Mouse (Mus musculus) brain, embryonic 14.5 days (tissue): ENCODE results near the gene Gm47969. TPM values are rescaled to one million over a fixed set of nuclear protein-coding genes. Genes with fewer than 3 reads are reported as not detected.

Experiments
- DNase-seq: peaks from one replicate; pipeline ENCODE4 v3.0.0-alpha.2; 2011; ENCODE audit warnings: low read depth
- CTCF ChIP-seq: fragments of 200-500 bp; IDR thresholded peaks from 2 replicates; pipeline ENCODE4 v1.5.1; 2012; ENCODE audit warnings: inconsistent platforms, mild to moderate bottlenecking, moderate library complexity, borderline replicate concordance; ENCODE audit not compliant: insufficient read depth, insufficient read length; ENCODE audit errors: extremely low read depth
- POLR2A ChIP-seq: fragments of 200-500 bp; IDR thresholded peaks from 2 replicates; pipeline ENCODE4 v1.6.1; 2012; ENCODE audit warnings: mild to moderate bottlenecking, inconsistent platforms, borderline replicate concordance; ENCODE audit not compliant: poor library complexity, insufficient read depth, insufficient read length, severe bottlenecking; ENCODE audit errors: extremely low read depth
- polyA plus RNA-seq: library from polyadenylated mRNA; depleted of rRNA; stranded (reverse); fragments of >200 nt; gene quantifications from 2 replicates; pipeline ENCODE4 v1.2.3, GENCODE M21; 2012; rRNA removed

The Gm47969 gene
- polyA plus RNA-seq, 1 experiment = not detected

- no peak for DNase-seq
- no peak for TF ChIP-seq POLR2A
- no peak for TF ChIP-seq CTCF
Measured at GRCm38 (mm10) chr1:83077016-83077415, 32.3 kb downstream of the Gm47969 start.

GRCm38 (mm10) chr1:83084790-83085189 is 40.1 kb downstream of the Gm47969 start:
- no peak for DNase-seq
- no peak for TF ChIP-seq CTCF
- TF ChIP-seq POLR2A = no peak

- no peak for TF ChIP-seq POLR2A
- no peak for TF ChIP-seq CTCF
- DNase-seq = no peak
Measured at GRCm38 (mm10) chr1:83091268-83091667, 46.5 kb downstream of the Gm47969 start.

Other genes starting within 250 kb of the Gm47969 start
- 52.6 and 55.4 TPM in 2 replicates for gene Agfg1, start 205.4 kb upstream of the Gm47969 start, polyA plus RNA-seq
- gene A030005L19Rik, start 131.6 kb upstream of the Gm47969 start, polyA plus RNA-seq = 2.2 and 3.0 TPM in 2 replicates
- gene A030014E15Rik, start 120.0 kb upstream of the Gm47969 start, polyA plus RNA-seq = 0.24 TPM in 1 of 2 replicates, not detected in the other
- gene Gm6217, start 113.5 kb upstream of the Gm47969 start, polyA plus RNA-seq = not detected in 2 replicates
- gene A030003K21Rik, start 101.5 kb upstream of the Gm47969 start, polyA plus RNA-seq = not detected in 2 replicates
- not detected in 2 replicates for gene Gm7544, start 88.9 kb upstream of the Gm47969 start, polyA plus RNA-seq
- not detected in 2 replicates for gene Gm47955, start 84.6 kb upstream of the Gm47969 start, polyA plus RNA-seq
- gene Gm47959, start 44.4 kb upstream of the Gm47969 start, polyA plus RNA-seq = not detected in 2 replicates
- 1.00 and 1.1 TPM in 2 replicates for gene Slc19a3, start 6.5 kb upstream of the Gm47969 start, polyA plus RNA-seq
- not detected in 2 replicates for gene Krtap28-10, start 2.5 kb upstream of the Gm47969 start, polyA plus RNA-seq
- not detected in 2 replicates for gene A030005K14Rik, start 14.4 kb downstream of the Gm47969 start, polyA plus RNA-seq
- gene Krtap28-13, start 16.0 kb downstream of the Gm47969 start, polyA plus RNA-seq = not detected in 2 replicates
- 0.11 TPM in 1 of 2 replicates, not detected in the other for gene Ccl20, start 71.8 kb downstream of the Gm47969 start, polyA plus RNA-seq
- 2.3 and 2.8 TPM in 2 replicates for gene Daw1, start 114.8 kb downstream of the Gm47969 start, polyA plus RNA-seq